Mouse (Mus musculus): ENCODE results near the gene Reps2.

The Reps2 gene

GRCm38 (mm10) chrX:162589173-162589805, 54.2 kb downstream of the Reps2 start:
- no peak for DNase-seq

GRCm38 (mm10) chrX:162584349-162584748, 59.1 kb downstream of the Reps2 start:
- no peak for DNase-seq

- DNase-seq = no peak
Measured at GRCm38 (mm10) chrX:162580521-162580920, 62.9 kb downstream of the Reps2 start.

- DNase-seq = no peak
Measured at GRCm38 (mm10) chrX:162568439-162568838, 75.0 kb downstream of the Reps2 start.

- peak; percentile 71 for DNase-seq
Measured at GRCm38 (mm10) chrX:162565501-162565900, 77.9 kb downstream of the Reps2 start.

GRCm38 (mm10) chrX:162556459-162556841, 87.0 kb downstream of the Reps2 start:
- no peak for DNase-seq

- no peak for DNase-seq
Measured at GRCm38 (mm10) chrX:162555729-162556458, 87.6 kb downstream of the Reps2 start.

- peak; percentile 32 for DNase-seq
Measured at GRCm38 (mm10) chrX:162554513-162554912, 88.9 kb downstream of the Reps2 start.

GRCm38 (mm10) chrX:162552383-162552782, 91.1 kb downstream of the Reps2 start:
- DNase-seq = no peak

GRCm38 (mm10) chrX:162545037-162545436, 98.4 kb downstream of the Reps2 start:
- no peak for DNase-seq

- DNase-seq = no peak
Measured at GRCm38 (mm10) chrX:162542576-162543227, 100.7 kb downstream of the Reps2 start.

GRCm38 (mm10) chrX:162541961-162542360, 101.5 kb downstream of the Reps2 start:
- no peak for DNase-seq

- no peak for DNase-seq
Measured at GRCm38 (mm10) chrX:162531016-162531415, 112.4 kb downstream of the Reps2 start.

- peak; percentile 47 for DNase-seq
Measured at GRCm38 (mm10) chrX:162527240-162527639, 116.2 kb downstream of the Reps2 start.

GRCm38 (mm10) chrX:162521831-162522514, 121.5 kb downstream of the Reps2 start:
- DNase-seq = no peak

- peak; percentile 12 for DNase-seq
Measured at GRCm38 (mm10) chrX:162521197-162521596, 122.3 kb downstream of the Reps2 start.

GRCm38 (mm10) chrX:162520374-162520773, 123.1 kb downstream of the Reps2 start:
- DNase-seq = no peak

GRCm38 (mm10) chrX:162510426-162510980, 132.9 kb downstream of the Reps2 start:
- DNase-seq = peak; percentile 8

- DNase-seq = no peak
Measured at GRCm38 (mm10) chrX:162505186-162505585, 138.3 kb downstream of the Reps2 start.

- no peak for DNase-seq
Measured at GRCm38 (mm10) chrX:162503436-162503835, 140.0 kb downstream of the Reps2 start.

GRCm38 (mm10) chrX:162500962-162501361, 142.5 kb downstream of the Reps2 start:
- DNase-seq = no peak

GRCm38 (mm10) chrX:162496485-162496884, 147.0 kb downstream of the Reps2 start:
- DNase-seq = no peak

GRCm38 (mm10) chrX:162488630-162489029, 154.8 kb downstream of the Reps2 start:
- DNase-seq = no peak

Data from kidney, adult 9 months (tissue).